Mouse (Mus musculus): ENCODE results near the gene BC005537.

GRCm38 (mm10) chr13:24761403-24762227 lies 39.8 kb upstream of the BC005537 start, which contains the start of gene Gmnn:
- no peak for TF ChIP-seq CTCF (IDR thresholded peaks at IDR 0.05; ENCODE audit: control insufficient read depth, insufficient read depth, low read length)
- peak; percentile 78 for TF ChIP-seq POLR2A (IDR thresholded peaks at IDR 0.05; ENCODE audit: borderline replicate concordance, control insufficient read depth, low read depth, low read length)
